Mouse (Mus musculus) effector memory CD4-positive, alpha-beta T cell, adult 7 months (primary cell): Measurements from ENCODE around the gene Lamb3. TPM values are rescaled to one million over a fixed set of nuclear protein-coding genes. Genes with fewer than 3 reads are reported as not detected.

Experiments
- polyA plus RNA-seq: library from polyadenylated mRNA; unstranded; fragments of 100-300 nt; shearing (Covaris generic); gene quantifications from one replicate; pipeline ENCODE4 v1.2.1, GENCODE M21; 2017

The Lamb3 gene
- 45.4 TPM for polyA plus RNA-seq

DNA sequence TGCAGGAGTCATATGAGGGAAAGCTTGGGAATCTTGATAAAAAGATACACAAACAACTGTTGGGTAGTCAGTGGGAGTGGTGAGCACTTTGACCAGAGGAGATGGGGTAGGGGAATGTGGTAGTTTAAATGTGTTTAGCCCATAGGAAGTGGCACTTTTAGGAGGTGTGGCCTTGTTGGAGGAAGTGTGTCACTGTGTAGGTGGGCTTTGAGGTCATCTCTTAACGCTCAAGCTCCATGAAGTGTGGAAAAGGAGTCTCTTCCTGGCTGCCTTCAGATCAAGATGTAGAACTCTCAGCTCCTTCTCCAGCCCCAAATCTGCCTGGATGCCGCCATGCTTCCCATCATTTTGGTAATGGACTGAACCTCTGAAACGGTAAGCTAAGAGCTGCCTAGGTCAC lies at the start of gene Lamb3:
TSS of gene Lamb3 (plus strand) at position 197 of the 400 bp plus-strand sequence.

DNA sequence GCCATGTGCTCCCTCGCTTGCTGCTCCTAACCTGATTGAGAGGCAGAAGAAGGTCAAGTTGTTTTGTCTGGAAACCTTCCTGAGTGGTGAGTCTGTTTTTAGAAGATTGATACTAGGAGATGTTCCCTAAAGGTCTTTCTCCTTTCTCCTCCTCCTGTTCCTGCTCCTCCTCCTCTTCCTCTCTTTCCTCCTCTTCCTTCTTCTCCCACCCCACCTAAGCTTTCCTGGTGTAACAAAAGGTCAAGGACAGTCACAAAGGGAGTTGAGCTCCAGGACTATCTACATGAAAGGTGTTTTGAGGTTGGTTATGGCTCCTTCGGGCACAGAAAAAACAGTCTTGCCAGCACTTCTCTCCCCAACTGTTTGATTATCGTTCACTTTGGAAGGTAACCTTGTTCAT lies 39.8 kb upstream of the Lamb3 start, which contains the start of gene A130010J15Rik:
TSS of gene A130010J15Rik (plus strand) at position 301 of the 400 bp plus-strand sequence.

GRCm38 (mm10) chr1:193201383-193201778 lies 6.1 kb upstream of the Lamb3 start, which contains the start of gene Traf3ip3:
TSS of gene Traf3ip3 (minus strand) at chr1:193201703.

DNA sequence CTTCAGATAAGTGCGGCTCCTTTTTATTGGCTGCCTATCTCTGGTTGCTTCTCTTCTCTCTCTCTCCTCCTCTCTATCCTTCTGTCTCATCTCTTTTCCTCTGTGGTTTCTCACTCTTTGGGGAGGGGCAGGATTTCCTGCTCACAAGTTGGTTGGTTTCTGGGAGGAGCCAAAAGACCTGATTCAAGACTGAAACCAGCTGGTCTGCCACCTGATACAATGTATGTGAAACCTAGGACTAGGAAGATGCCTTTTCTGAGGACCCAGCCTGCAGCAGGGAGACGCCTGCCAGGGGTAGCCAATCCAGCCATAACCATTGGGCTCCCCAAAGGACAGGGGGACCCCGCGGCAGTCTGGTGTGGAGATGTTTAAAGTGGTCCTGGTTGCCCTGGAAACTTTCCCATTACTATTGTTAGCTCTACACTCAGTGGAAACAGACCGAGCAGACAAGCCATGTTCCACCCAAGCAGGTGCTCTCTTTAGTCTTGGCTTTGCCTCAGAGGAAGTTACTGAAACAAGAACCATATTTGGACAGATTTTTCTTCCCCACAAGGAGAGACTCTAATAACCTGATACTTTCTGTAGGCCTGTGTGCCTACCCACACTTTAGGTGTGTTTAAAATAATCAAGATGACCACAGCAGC lies 56.6 kb downstream of the Lamb3 start, which contains the start of gene Hsd11b1:
TSS of gene Hsd11b1 (minus strand) at position 121 of the 644 bp plus-strand sequence.

DNA sequence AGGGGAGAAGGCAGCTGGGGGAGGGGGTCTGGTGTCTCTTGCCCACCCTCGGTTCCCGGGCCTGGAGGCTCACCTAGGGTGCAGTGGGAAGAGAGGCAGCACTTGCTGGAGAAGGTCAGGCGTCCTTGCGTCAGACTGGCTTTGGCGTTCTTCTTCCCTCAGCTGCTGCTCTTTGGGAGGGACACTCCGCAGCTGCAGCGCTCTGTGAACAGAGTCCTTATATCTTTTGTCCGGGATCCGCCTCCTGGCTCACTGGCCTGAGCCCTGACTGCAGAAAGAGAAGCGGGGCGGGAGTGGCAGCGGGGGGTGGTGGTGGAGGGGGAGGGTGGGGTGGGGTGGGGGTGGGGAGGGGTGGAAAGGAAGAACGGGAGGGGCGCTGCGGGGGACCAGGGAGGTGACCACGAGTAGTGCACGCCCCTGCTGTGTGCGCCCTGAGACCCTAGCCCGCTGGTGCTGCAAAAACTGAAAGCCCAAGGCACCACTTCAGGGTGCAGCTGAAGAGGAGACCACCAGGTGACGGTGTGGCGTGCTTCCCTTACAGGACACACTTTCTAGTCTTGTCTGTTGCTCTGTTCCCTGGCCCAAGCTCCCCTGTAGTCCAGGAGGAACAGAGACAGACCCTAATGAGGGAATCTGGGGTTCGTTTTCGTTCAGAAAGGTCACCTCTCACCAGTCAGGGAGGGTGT lies 65.6 kb downstream of the Lamb3 start, which contains the start of gene G0s2:
TSS of gene G0s2 (minus strand) at position 302 of the 686 bp plus-strand sequence.

GRCm38 (mm10) chr1:193370096-193370495 lies 162.6 kb downstream of the Lamb3 start, which contains the start of gene Camk1g:
TSS of gene Camk1g (minus strand) at chr1:193370298.

Other genes starting within 250 kb of the Lamb3 start
- not detected for gene Syt14, start 171.9 kb upstream of the Lamb3 start, polyA plus RNA-seq
- gene Diexf, start 77.4 kb upstream of the Lamb3 start, polyA plus RNA-seq: 9.5 TPM
- gene Irf6, start 54.6 kb upstream of the Lamb3 start, polyA plus RNA-seq: 2.9 TPM
- 5.8 TPM for gene A130010J15Rik, start 39.7 kb upstream of the Lamb3 start, polyA plus RNA-seq
- 193 TPM for gene Traf3ip3, start 6.0 kb upstream of the Lamb3 start, polyA plus RNA-seq
- gene Hsd11b1, start 56.4 kb downstream of the Lamb3 start, polyA plus RNA-seq: 181 TPM
- gene G0s2, start 65.5 kb downstream of the Lamb3 start, polyA plus RNA-seq: not detected
- not detected for gene Camk1g, start 162.6 kb downstream of the Lamb3 start, polyA plus RNA-seq